Mouse (Mus musculus) spleen, adult 2 months (tissue): ENCODE measurements around the gene Ccpg1.

ENCODE experiments used
- CTCF ChIP-seq: fragments of 200-500 bp; IDR thresholded peaks from 2 replicates; pipeline ENCODE4 v1.5.1; 2011; ENCODE audit warnings: mild to moderate bottlenecking, inconsistent platforms; ENCODE audit not compliant: insufficient read depth, insufficient read length, insufficient replicate concordance; ENCODE audit errors: extremely low read depth
- POLR2A ChIP-seq: fragments of 200-500 bp; IDR thresholded peaks from 2 replicates; pipeline ENCODE4 v1.6.1; 2011; ENCODE audit warnings: low read depth, low read length, inconsistent platforms

- TF ChIP-seq CTCF (no peak), POLR2A (no peak)
Measured at GRCm38 (mm10) chr9:73030443-73030842, 45.2 kb downstream of the Ccpg1 start.
